ENCODE assay signal across 8 mouse cellular contexts in genomic region chr4:126309922-126310309, GRCm38 (mm10). TPM values are rescaled to one million over a fixed set of nuclear protein-coding genes. Genes with fewer than 3 reads are reported as not detected.
DNase-seq lines count a peak whose midpoint lies in the region; ATAC-seq and TF ChIP-seq lines count a peak whose summit lies in the region.

No protein-coding gene starts in this region.

- no peaks in the 10 kb centered on the region for H3K9me3 ChIP-seq in ES-E14 (ENCODE audit: control insufficient read depth, insufficient read depth, low read depth, low read length)
- 0 out of 2 replicates have a peak, but pooled peaks cover 3% of the 10 kb centered on the region for H3K9me3 ChIP-seq in forebrain, postnatal 0 days (ENCODE audit: low read length)
- H3K9me3 ChIP-seq in lung, embryonic 15.5 days = 0 out of 2 replicates have a peak, but pooled peaks cover 3% of the 10 kb centered on the region

- WGBS in forebrain, postnatal 0 days = 3% methylated on average over 7 of the region's 7 CpGs
- WGBS in lung, embryonic 15.5 days = 2% methylated on average over 7 of the region's 7 CpGs

- no peaks in the 10 kb centered on the region for H3K27me3 ChIP-seq in forebrain, postnatal 0 days (ENCODE audit: insufficient read depth, low read length)
- no peaks in the 10 kb centered on the region for H3K27me3 ChIP-seq in lung, embryonic 15.5 days

- no peaks in the 10 kb centered on the region for H3K36me3 ChIP-seq in ES-E14 (ENCODE audit: control insufficient read depth, insufficient read depth, low read length, poor library complexity, severe bottlenecking)
- H3K36me3 ChIP-seq in forebrain, postnatal 0 days (ENCODE audit: insufficient read depth) = no peaks in the 10 kb centered on the region; the same call in 1 of the 2 replicates
- H3K36me3 ChIP-seq in lung, embryonic 15.5 days = no peaks in the 10 kb centered on the region

- peak overlapping the region; percentile 47 for H3K4me2 ChIP-seq in forebrain, postnatal 0 days (ENCODE audit: low read depth)
- H3K4me2 ChIP-seq in lung, embryonic 15.5 days = peak overlapping the region; percentile 42

- H3K4me3 ChIP-seq in ES-E14 (ENCODE audit: insufficient read depth in 1 of 2, low read depth in 1 of 2, low read length in 2 of 2, poor library complexity in 1 of 2, severe bottlenecking in 1 of 2) = peak overlapping the region; percentile 52 to 63
- peak overlapping the region; percentile 21 for H3K4me3 ChIP-seq in forebrain, postnatal 0 days (ENCODE audit: low read depth, low read length)
- H3K4me3 ChIP-seq in lung, embryonic 15.5 days = no peak overlapping the region

- in situ Hi-C loops in ES-E14 (cut with MboI; ENCODE audit: low sequenced_read_pairs in 2 of 2, unreplicated experiment in 2 of 2) = loop anchor here (5.0 to 10.0 kb wide), 2 partner anchors 85 to 88 kb away; no protein-coding TSS in a partner anchor

- TF ChIP-seq CTCF in forebrain, postnatal 0 days (IDR thresholded peaks at IDR 0.05; ENCODE audit: low read depth) = peak; percentile 84

- H3K9ac ChIP-seq in ES-E14 (ENCODE audit: insufficient read depth, low read depth, low read length, poor library complexity, severe bottlenecking) = no peak overlapping the region
- H3K9ac ChIP-seq in forebrain, postnatal 0 days = peak overlapping the region; percentile 39; the same call in 1 of the 2 replicates
- H3K9ac ChIP-seq in lung, embryonic 15.5 days = no peak overlapping the region

- DNase-seq in ES-E14 (ENCODE audit: low read depth, low spot score) = peak; percentile 95
- DNase-seq in cerebellum, adult 11-12 months = peak; percentile 88
- peak; percentile 88 for DNase-seq in forebrain, postnatal 0 days
- peak; percentile 92 for DNase-seq in heart, postnatal 4 days
- peak; percentile 79 to 90 for DNase-seq in layer of hippocampus, adult 8-10 months (ENCODE audit: low spot score in 2 of 2)
- DNase-seq in ovary, postnatal 10 days (ENCODE audit: low spot score) = peak; percentile 76
- peak; percentile 77 for DNase-seq in thymus, postnatal 0 days (ENCODE audit: low spot score)

- H3K4me1 ChIP-seq in ES-E14 (ENCODE audit: control insufficient read depth in 2 of 2, insufficient read depth in 2 of 2, low read length in 2 of 2, poor library complexity in 1 of 2) = peaks cover 2 to 11% of the 10 kb centered on the region in 2 experiments; a peak in 1 of 4 replicates
- no peaks in the 10 kb centered on the region for H3K4me1 ChIP-seq in forebrain, postnatal 0 days (ENCODE audit: insufficient read depth)
- H3K4me1 ChIP-seq in lung, embryonic 15.5 days = peaks cover 4% of the 10 kb centered on the region; the same call in 1 of the 2 replicates

- no peak overlapping the region for H3K27ac ChIP-seq in ES-E14 (ENCODE audit: insufficient read depth, low read depth, low read length, poor library complexity, severe bottlenecking)
- no peak overlapping the region for H3K27ac ChIP-seq in forebrain, postnatal 0 days (ENCODE audit: low read depth, low read length)
- H3K27ac ChIP-seq in lung, embryonic 15.5 days = no peak overlapping the region

- ATAC-seq in forebrain, postnatal 0 days = peak; percentile 89
- peak; percentile 51; the same call in 1 of the 2 replicates for ATAC-seq in lung, embryonic 15.5 days (ENCODE audit: borderline replicate concordance, extremely low read depth, low FRiP score, low TSS enrichment)

TF ChIP-seq in ES-E14, 5 proteins besides CTCF, POLR2A, EP300 and RAD21:
- peak; percentile 81 for TF ChIP-seq ZC3H11A (IDR thresholded peaks at IDR 0.05; ENCODE audit: borderline replicate concordance, low read depth, low read length)
- no peak for TF ChIP-seq MAFK (IDR thresholded peaks at IDR 0.05; ENCODE audit: insufficient read depth, low read depth, low read length)

RNA-seq across cellular contexts. Expression of gene Adprhl2, which starts 11.6 kb away (rescaled TPM):
- 50.5 and 56.9 TPM in 2 replicates for total RNA-seq in ES-E14 (2012; rRNA removed)
- 72.1 and 74.8 TPM in 2 replicates for total RNA-seq in forebrain, postnatal 0 days (2014; rRNA removed)
- 77.8 and 83.3 TPM in 2 replicates for polyA plus RNA-seq in forebrain, postnatal 0 days (2015; fragmentation: Nextera tagmentation; extraction: Ambion mirVana)
- 10 to 100 TPM; 18.7 to 19.9 TPM for total RNA-seq in heart, postnatal 4 days (2021)
- 10 to 100 TPM; 29.3 to 31.6 (median 29.7) TPM for total RNA-seq in layer of hippocampus, adult 8-10 months (2022)
- 68.6 TPM in 2 replicates for polyA plus RNA-seq in lung, embryonic 15.5 days (2015; fragmentation: Nextera tagmentation; extraction: Ambion mirVana)
- polyA plus RNA-seq in thymus, postnatal 0 days (2015; fragmentation: Nextera tagmentation; extraction: Ambion mirVana) = 70.4 and 73.0 TPM in 2 replicates

RNA-seq across cellular contexts. Expression of gene Tekt2, which starts 15.6 kb away (rescaled TPM):
- 1.7 and 2.9 TPM in 2 replicates for total RNA-seq in ES-E14 (2012; rRNA removed)
- total RNA-seq in forebrain, postnatal 0 days (2014; rRNA removed) = 2.1 and 3.4 TPM in 2 replicates
- 9.7 and 16.3 TPM in 2 replicates for polyA plus RNA-seq in forebrain, postnatal 0 days (2015; fragmentation: Nextera tagmentation; extraction: Ambion mirVana)
- under 1 TPM; 0.41 to 0.61 TPM for total RNA-seq in heart, postnatal 4 days (2021)
- total RNA-seq in layer of hippocampus, adult 8-10 months (2022) = 1 to 10 TPM; 1.3 to 2.6 (median 1.4) TPM
- 5.3 and 6.2 TPM in 2 replicates for polyA plus RNA-seq in lung, embryonic 15.5 days (2015; fragmentation: Nextera tagmentation; extraction: Ambion mirVana)
- polyA plus RNA-seq in thymus, postnatal 0 days (2015; fragmentation: Nextera tagmentation; extraction: Ambion mirVana) = 2.3 and 2.4 TPM in 2 replicates

RNA-seq across cellular contexts. Expression of gene Col8a2, which starts 23.3 kb away (rescaled TPM):
- total RNA-seq in ES-E14 (2012; rRNA removed) = 3.7 and 3.8 TPM in 2 replicates
- 6.5 and 11.6 TPM in 2 replicates for total RNA-seq in forebrain, postnatal 0 days (2014; rRNA removed)
- 2.5 and 3.0 TPM in 2 replicates for polyA plus RNA-seq in forebrain, postnatal 0 days (2015; fragmentation: Nextera tagmentation; extraction: Ambion mirVana)
- total RNA-seq in heart, postnatal 4 days (2021) = 1 to 10 TPM; 2.3 to 3.1 TPM
- total RNA-seq in layer of hippocampus, adult 8-10 months (2022) = 1 to 10 TPM; 1.7 to 2.3 (median 2.0) TPM
- polyA plus RNA-seq in lung, embryonic 15.5 days (2015; fragmentation: Nextera tagmentation; extraction: Ambion mirVana) = 5.4 and 5.8 TPM in 2 replicates
- 3.1 and 3.5 TPM in 2 replicates for polyA plus RNA-seq in thymus, postnatal 0 days (2015; fragmentation: Nextera tagmentation; extraction: Ambion mirVana)

RNA-seq across cellular contexts. Expression of gene Trappc3, which starts 47.8 kb away (rescaled TPM):
- total RNA-seq in ES-E14 (2012; rRNA removed) = 54.8 and 54.9 TPM in 2 replicates
- 143 TPM in 2 replicates for total RNA-seq in forebrain, postnatal 0 days (2014; rRNA removed)
- 199 and 202 TPM in 2 replicates for polyA plus RNA-seq in forebrain, postnatal 0 days (2015; fragmentation: Nextera tagmentation; extraction: Ambion mirVana)
- 10 to 100 TPM; 50.7 to 54.3 TPM for total RNA-seq in heart, postnatal 4 days (2021)
- 10 to 100 TPM; 79.9 to 89.9 (median 85.1) TPM for total RNA-seq in layer of hippocampus, adult 8-10 months (2022)
- polyA plus RNA-seq in lung, embryonic 15.5 days (2015; fragmentation: Nextera tagmentation; extraction: Ambion mirVana) = 106 and 108 TPM in 2 replicates
- 112 and 123 TPM in 2 replicates for polyA plus RNA-seq in thymus, postnatal 0 days (2015; fragmentation: Nextera tagmentation; extraction: Ambion mirVana)

RNA-seq across cellular contexts. Expression of gene Map7d1, which starts 53.8 kb away (rescaled TPM):
- total RNA-seq in ES-E14 (2012; rRNA removed) = 20.9 and 27.1 TPM in 2 replicates
- 105 and 115 TPM in 2 replicates for total RNA-seq in forebrain, postnatal 0 days (2014; rRNA removed)
- polyA plus RNA-seq in forebrain, postnatal 0 days (2015; fragmentation: Nextera tagmentation; extraction: Ambion mirVana) = 63.6 and 71.1 TPM in 2 replicates
- total RNA-seq in heart, postnatal 4 days (2021) = 100 to 1,000 TPM; 182 to 197 TPM
- total RNA-seq in layer of hippocampus, adult 8-10 months (2022) = 100 to 1,000 TPM; 240 to 257 (median 248) TPM
- 40.8 and 45.3 TPM in 2 replicates for polyA plus RNA-seq in lung, embryonic 15.5 days (2015; fragmentation: Nextera tagmentation; extraction: Ambion mirVana)
- polyA plus RNA-seq in thymus, postnatal 0 days (2015; fragmentation: Nextera tagmentation; extraction: Ambion mirVana) = 15.9 and 18.2 TPM in 2 replicates
